Mouse (Mus musculus) frontal cortex, postnatal 10 days (tissue): ENCODE measurements around the gene Arid5a.

ENCODE experiments used
- DNase-seq, 2 experiments: peaks; one replicate each; pipeline ENCODE4 v3.0.0; 2022; ENCODE audit warnings: low spot score in 2 of 2, mixed read lengths in 1 of 2

Gene Arid5a

GRCm38 (mm10) chr1:36307495-36308280 lies at the start of gene Arid5a:
TSS of gene Arid5a (plus strand) at chr1:36307733.
- peak; percentile 82 to 84 for DNase-seq

GRCm38 (mm10) chr1:36258631-36259030 lies 48.9 kb upstream of the Arid5a start:
- no peak for DNase-seq

GRCm38 (mm10) chr1:36259281-36259680 lies 48.3 kb upstream of the Arid5a start:
- DNase-seq = no peak

- no peak for DNase-seq
Measured at GRCm38 (mm10) chr1:36260418-36260817, 47.1 kb upstream of the Arid5a start.

GRCm38 (mm10) chr1:36261708-36262504 lies 45.6 kb upstream of the Arid5a start:
- DNase-seq = no peak

- no peak for DNase-seq
Measured at GRCm38 (mm10) chr1:36263833-36264488, 43.6 kb upstream of the Arid5a start.

GRCm38 (mm10) chr1:36266293-36266692 lies 41.2 kb upstream of the Arid5a start:
- no peak for DNase-seq

GRCm38 (mm10) chr1:36267595-36267994 lies 39.9 kb upstream of the Arid5a start:
- no peak for DNase-seq

GRCm38 (mm10) chr1:36269121-36269795 lies 38.3 kb upstream of the Arid5a start:
- no peak for DNase-seq

- DNase-seq = no peak
Measured at GRCm38 (mm10) chr1:36270666-36271065, 36.9 kb upstream of the Arid5a start.

GRCm38 (mm10) chr1:36271516-36272230 lies 35.9 kb upstream of the Arid5a start:
- no peak for DNase-seq

GRCm38 (mm10) chr1:36272546-36272945 lies 35.0 kb upstream of the Arid5a start:
- DNase-seq = no peak

GRCm38 (mm10) chr1:36273288-36273687 lies 34.2 kb upstream of the Arid5a start:
- no peak for DNase-seq

GRCm38 (mm10) chr1:36274455-36274854 lies 33.1 kb upstream of the Arid5a start, which contains the start of gene Neurl3:
TSS of gene Neurl3 (minus strand) at chr1:36274679.
- no peak for DNase-seq

- DNase-seq = no peak
Measured at GRCm38 (mm10) chr1:36275635-36276389, 31.7 kb upstream of the Arid5a start.

- peak in 1 of 2 experiments; percentile 55 for DNase-seq
Measured at GRCm38 (mm10) chr1:36277267-36278060, 30.1 kb upstream of the Arid5a start.

- DNase-seq = peak in 1 of 2 experiments; percentile 77
Measured at GRCm38 (mm10) chr1:36279202-36279601, 28.3 kb upstream of the Arid5a start.

GRCm38 (mm10) chr1:36280938-36281337 lies 26.6 kb upstream of the Arid5a start:
- DNase-seq = no peak

- no peak for DNase-seq
Measured at GRCm38 (mm10) chr1:36281849-36282248, 25.7 kb upstream of the Arid5a start.
